Mouse (Mus musculus): ENCODE data around the gene Gm45337. TPM values are rescaled to one million over a fixed set of nuclear protein-coding genes. Genes with fewer than 3 reads are reported as not detected.
A peak's percentile ranks its signal among the peaks of the same experiment; 100 is the strongest.
"Not testable (repeated sequence)": the region's sequence is repeated elsewhere in the genome, so short reads cannot be mapped to it uniquely, and the experiment has no call there.

Gm45337 gene
- polyA plus RNA-seq (2014; fragmentation: Nextera tagmentation; extraction: Ambion mirVana) = not detected in 2 replicates

- ATAC-seq (ENCODE audit: insufficient read depth, low FRiP score, low TSS enrichment) = no peak
- H3K9ac ChIP-seq (ENCODE audit: low read length) = no peak within 1 kb of the TSS
- no peaks in the 10 kb centered on the region for H3K4me1 ChIP-seq (ENCODE audit: control insufficient read depth, insufficient read depth, low read length)
- H3K4me2 ChIP-seq (ENCODE audit: low read depth) = no peak within 1 kb of the TSS
- no peaks in the 10 kb centered on the region for H3K36me3 ChIP-seq (ENCODE audit: control insufficient read depth, insufficient read depth, low read length)
- no peaks in the 10 kb centered on the region for H3K27me3 ChIP-seq (ENCODE audit: control insufficient read depth, insufficient read depth, low read length)
- no peak within 1 kb of the TSS for H3K4me3 ChIP-seq (ENCODE audit: low read depth, low read length)
- H3K9me3 ChIP-seq (ENCODE audit: control insufficient read depth, low read length) = no peaks in the 10 kb centered on the region
- H3K27ac ChIP-seq (ENCODE audit: low read depth, low read length) = no peak within 1 kb of the TSS
- WGBS = 80% methylated on average over 1 of the region's 1 CpGs
- DNase-seq (ENCODE audit: low spot score) = no peak
Measured at GRCm38 (mm10) chr7:142144507-142144906, at the start of gene Gm45337. Gene Gm45337 (minus strand): TSS chr7:142144607.

- H3K9ac ChIP-seq (ENCODE audit: low read length) = no peak within 1 kb of the TSS
- ATAC-seq (ENCODE audit: insufficient read depth, low FRiP score, low TSS enrichment) (no peak), DNase-seq (ENCODE audit: low spot score) (no peak)
- H3K4me3 ChIP-seq (ENCODE audit: low read depth, low read length) = no peak within 1 kb of the TSS
- no peak within 1 kb of the TSS for H3K27ac ChIP-seq (ENCODE audit: low read depth, low read length)
- H3K9me3 ChIP-seq (ENCODE audit: control insufficient read depth, low read length) = no peaks in the 10 kb centered on the region
- H3K4me1 ChIP-seq (ENCODE audit: control insufficient read depth, insufficient read depth, low read length) = no peaks in the 10 kb centered on the region
- no peak within 1 kb of the TSS for H3K4me2 ChIP-seq (ENCODE audit: low read depth)
- no peaks in the 10 kb centered on the region for H3K36me3 ChIP-seq (ENCODE audit: control insufficient read depth, insufficient read depth, low read length)
- no peaks in the 10 kb centered on the region for H3K27me3 ChIP-seq (ENCODE audit: control insufficient read depth, insufficient read depth, low read length)
- WGBS = 39% methylated on average over 2 of the region's 2 CpGs
Measured at GRCm38 (mm10) chr7:142190289-142190688, 45.9 kb upstream of the Gm45337 start, which contains the start of gene Gm10153. Gene Gm10153 (minus strand): TSS chr7:142190389.

GRCm38 (mm10) chr7:142188156-142188555 is 43.7 kb upstream of the Gm45337 start:
- H3K36me3 ChIP-seq (ENCODE audit: control insufficient read depth, insufficient read depth, low read length) = no peaks in the 10 kb centered on the region
- no peak for ATAC-seq (ENCODE audit: insufficient read depth, low FRiP score, low TSS enrichment)
- WGBS = 79% methylated on average over 2 of the region's 2 CpGs
- H3K27me3 ChIP-seq (ENCODE audit: control insufficient read depth, insufficient read depth, low read length) = no peaks in the 10 kb centered on the region
- H3K27ac ChIP-seq (ENCODE audit: low read depth, low read length) = no peak overlapping the region
- H3K4me2 ChIP-seq (ENCODE audit: low read depth) = no peak overlapping the region
- DNase-seq (ENCODE audit: low spot score) = no peak
- H3K9me3 ChIP-seq (ENCODE audit: control insufficient read depth, low read length) = no peaks in the 10 kb centered on the region
- H3K9ac ChIP-seq (ENCODE audit: low read length) = no peak overlapping the region
- no peaks in the 10 kb centered on the region for H3K4me1 ChIP-seq (ENCODE audit: control insufficient read depth, insufficient read depth, low read length)
- no peak overlapping the region for H3K4me3 ChIP-seq (ENCODE audit: low read depth, low read length)

- DNase-seq (ENCODE audit: low spot score) = no peak
- Histone ChIP-seq H3K36me3 (ENCODE audit: control insufficient read depth, insufficient read depth, low read length) (no peaks in the 10 kb centered on the region), H3K27ac (ENCODE audit: low read depth, low read length) (no peak overlapping the region), H3K9ac (ENCODE audit: low read length) (no peak overlapping the region), H3K4me3 (ENCODE audit: low read depth, low read length) (no peak overlapping the region), H3K4me1 (ENCODE audit: control insufficient read depth, insufficient read depth, low read length) (no peaks in the 10 kb centered on the region), H3K4me2 (ENCODE audit: low read depth) (no peak overlapping the region), H3K27me3 (ENCODE audit: control insufficient read depth, insufficient read depth, low read length) (no peaks in the 10 kb centered on the region), H3K9me3 (ENCODE audit: control insufficient read depth, low read length) (no peaks in the 10 kb centered on the region)
- ATAC-seq (ENCODE audit: insufficient read depth, low FRiP score, low TSS enrichment) = no peak
- 53% methylated on average over 1 of the region's 1 CpGs for WGBS
Measured at GRCm38 (mm10) chr7:142181021-142181420, 36.6 kb upstream of the Gm45337 start.

GRCm38 (mm10) chr7:142178685-142179084 is 34.3 kb upstream of the Gm45337 start:
- Histone ChIP-seq H3K36me3 (ENCODE audit: control insufficient read depth, insufficient read depth, low read length) (no peaks in the 10 kb centered on the region), H3K4me1 (ENCODE audit: control insufficient read depth, insufficient read depth, low read length) (no peaks in the 10 kb centered on the region), H3K4me3 (ENCODE audit: low read depth, low read length) (no peak overlapping the region), H3K27ac (ENCODE audit: low read depth, low read length) (no peak overlapping the region), H3K4me2 (ENCODE audit: low read depth) (no peak overlapping the region), H3K9me3 (ENCODE audit: control insufficient read depth, low read length) (no peaks in the 10 kb centered on the region), H3K9ac (ENCODE audit: low read length) (no peak overlapping the region), H3K27me3 (ENCODE audit: control insufficient read depth, insufficient read depth, low read length) (no peaks in the 10 kb centered on the region)
- DNase-seq (ENCODE audit: low spot score) (no peak), ATAC-seq (ENCODE audit: insufficient read depth, low FRiP score, low TSS enrichment) (no peak)
- 89% methylated on average over 1 of the region's 1 CpGs for WGBS

GRCm38 (mm10) chr7:142175905-142176304 is 31.5 kb upstream of the Gm45337 start, which contains the start of gene Krtap5-2:
Gene Krtap5-2 (minus strand): TSS chr7:142176005.
- not testable (repeated sequence) for ATAC-seq (ENCODE audit: insufficient read depth, low FRiP score, low TSS enrichment); H3K4me3 ChIP-seq (ENCODE audit: low read depth, low read length); H3K9me3 ChIP-seq (ENCODE audit: control insufficient read depth, low read length); H3K36me3 ChIP-seq (ENCODE audit: control insufficient read depth, insufficient read depth, low read length); DNase-seq (ENCODE audit: low spot score); H3K27me3 ChIP-seq (ENCODE audit: control insufficient read depth, insufficient read depth, low read length); H3K27ac ChIP-seq (ENCODE audit: low read depth, low read length); H3K4me2 ChIP-seq (ENCODE audit: low read depth); H3K4me1 ChIP-seq (ENCODE audit: control insufficient read depth, insufficient read depth, low read length); H3K9ac ChIP-seq (ENCODE audit: low read length)

GRCm38 (mm10) chr7:142169836-142170235 is 25.4 kb upstream of the Gm45337 start:
- DNase-seq (ENCODE audit: low spot score) = peak; percentile 18
- H3K27me3 ChIP-seq (ENCODE audit: control insufficient read depth, insufficient read depth, low read length) = no peaks in the 10 kb centered on the region
- 44% methylated on average over 3 of the region's 3 CpGs for WGBS
- no peaks in the 10 kb centered on the region for H3K4me1 ChIP-seq (ENCODE audit: control insufficient read depth, insufficient read depth, low read length)
- no peak overlapping the region for H3K4me2 ChIP-seq (ENCODE audit: low read depth)
- H3K36me3 ChIP-seq (ENCODE audit: control insufficient read depth, insufficient read depth, low read length) = no peaks in the 10 kb centered on the region
- no peak overlapping the region for H3K4me3 ChIP-seq (ENCODE audit: low read depth, low read length)
- no peaks in the 10 kb centered on the region for H3K9me3 ChIP-seq (ENCODE audit: control insufficient read depth, low read length)
- no peak overlapping the region for H3K27ac ChIP-seq (ENCODE audit: low read depth, low read length)
- ATAC-seq (ENCODE audit: insufficient read depth, low FRiP score, low TSS enrichment) = no peak
- H3K9ac ChIP-seq (ENCODE audit: low read length) = no peak overlapping the region

GRCm38 (mm10) chr7:142165639-142166038 is 21.2 kb upstream of the Gm45337 start, which contains the start of gene Gm4553:
Gene Gm4553 (minus strand): TSS chr7:142165739.
- not testable (repeated sequence) for H3K9me3 ChIP-seq (ENCODE audit: control insufficient read depth, low read length); H3K36me3 ChIP-seq (ENCODE audit: control insufficient read depth, insufficient read depth, low read length); H3K4me3 ChIP-seq (ENCODE audit: low read depth, low read length); H3K27ac ChIP-seq (ENCODE audit: low read depth, low read length); H3K27me3 ChIP-seq (ENCODE audit: control insufficient read depth, insufficient read depth, low read length); H3K4me1 ChIP-seq (ENCODE audit: control insufficient read depth, insufficient read depth, low read length); H3K9ac ChIP-seq (ENCODE audit: low read length); ATAC-seq (ENCODE audit: insufficient read depth, low FRiP score, low TSS enrichment); H3K4me2 ChIP-seq (ENCODE audit: low read depth); DNase-seq (ENCODE audit: low spot score)

GRCm38 (mm10) chr7:142159366-142159765 is 15.0 kb upstream of the Gm45337 start:
- Histone ChIP-seq H3K36me3 (ENCODE audit: control insufficient read depth, insufficient read depth, low read length) (no peaks in the 10 kb centered on the region), H3K4me1 (ENCODE audit: control insufficient read depth, insufficient read depth, low read length) (no peaks in the 10 kb centered on the region), H3K9ac (ENCODE audit: low read length) (no peak overlapping the region), H3K9me3 (ENCODE audit: control insufficient read depth, low read length) (no peaks in the 10 kb centered on the region), H3K27ac (ENCODE audit: low read depth, low read length) (no peak overlapping the region), H3K4me3 (ENCODE audit: low read depth, low read length) (no peak overlapping the region), H3K4me2 (ENCODE audit: low read depth) (no peak overlapping the region), H3K27me3 (ENCODE audit: control insufficient read depth, insufficient read depth, low read length) (no peaks in the 10 kb centered on the region)
- DNase-seq (ENCODE audit: low spot score) (no peak), ATAC-seq (ENCODE audit: insufficient read depth, low FRiP score, low TSS enrichment) (no peak)
- WGBS = 93% methylated on average over 3 of the region's 3 CpGs

All from neural tube, embryonic 11.5 days (tissue).